Mouse (Mus musculus) CD4-positive, CD25-positive, alpha-beta regulatory T cell, adult 2 months (primary cell): ENCODE data around the gene Apob.
A peak's percentile ranks its signal among the peaks of the same experiment; 100 is the strongest.
"Not testable (repeated sequence)": the region's sequence is repeated elsewhere in the genome, so short reads cannot be mapped to it uniquely, and the experiment has no call there.

Source experiments
- DNase-seq: peaks from one replicate; pipeline ENCODE4 v3.0.0-alpha.2; 2012; ENCODE audit warnings: low read depth, low spot score

The Apob gene

DNA sequence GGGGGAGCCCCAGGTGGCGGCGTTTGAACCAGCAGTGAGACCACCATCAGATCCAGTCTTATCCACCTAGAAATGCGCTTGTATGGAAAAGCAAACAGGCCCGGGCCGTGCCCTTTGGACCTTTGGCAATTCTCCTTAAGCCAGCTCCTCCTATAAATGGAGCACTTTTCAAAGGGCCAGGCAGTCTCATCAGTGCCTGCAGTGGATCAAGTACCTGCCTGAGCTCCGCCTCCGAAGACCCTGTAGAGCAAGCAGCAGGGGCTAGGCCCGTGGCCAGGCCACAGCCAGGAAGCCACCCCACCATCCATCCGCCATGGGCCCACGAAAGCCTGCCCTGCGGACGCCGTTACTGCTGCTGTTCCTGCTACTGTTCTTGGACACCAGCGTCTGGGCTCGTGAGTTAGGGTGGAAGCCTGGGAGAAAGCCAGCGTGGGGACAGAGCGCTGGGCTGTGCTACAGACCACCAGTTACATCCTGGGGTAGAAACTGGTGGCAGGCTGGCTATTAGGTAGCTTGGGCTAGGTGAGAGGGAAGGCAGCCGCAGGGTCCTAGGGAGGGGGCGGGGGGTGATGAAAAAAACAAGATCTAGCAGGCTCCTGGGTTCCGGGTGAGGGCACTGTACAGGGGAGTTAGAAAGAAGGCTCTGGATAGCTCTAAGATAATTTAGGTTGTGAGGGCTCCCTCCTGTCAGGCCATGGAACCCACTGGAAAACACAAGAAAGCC, at the start of gene Apob:
Gene Apob, plus strand, starts transcription at position 183 of the 724 bp plus-strand sequence.
- no peak for DNase-seq

GRCm38 (mm10) chr12:7932405-7932920, 45.0 kb upstream of the Apob start:
- no peak for DNase-seq

- DNase-seq: no peak
These were observed 27.2 kb upstream of the Apob start for GRCm38 (mm10) chr12:7950098-7950745.

- no peak for DNase-seq
These were observed 18.6 kb upstream of the Apob start for GRCm38 (mm10) chr12:7958851-7959250.

- DNase-seq: no peak
These were observed 18.0 kb upstream of the Apob start for GRCm38 (mm10) chr12:7959310-7959918.

DNA sequence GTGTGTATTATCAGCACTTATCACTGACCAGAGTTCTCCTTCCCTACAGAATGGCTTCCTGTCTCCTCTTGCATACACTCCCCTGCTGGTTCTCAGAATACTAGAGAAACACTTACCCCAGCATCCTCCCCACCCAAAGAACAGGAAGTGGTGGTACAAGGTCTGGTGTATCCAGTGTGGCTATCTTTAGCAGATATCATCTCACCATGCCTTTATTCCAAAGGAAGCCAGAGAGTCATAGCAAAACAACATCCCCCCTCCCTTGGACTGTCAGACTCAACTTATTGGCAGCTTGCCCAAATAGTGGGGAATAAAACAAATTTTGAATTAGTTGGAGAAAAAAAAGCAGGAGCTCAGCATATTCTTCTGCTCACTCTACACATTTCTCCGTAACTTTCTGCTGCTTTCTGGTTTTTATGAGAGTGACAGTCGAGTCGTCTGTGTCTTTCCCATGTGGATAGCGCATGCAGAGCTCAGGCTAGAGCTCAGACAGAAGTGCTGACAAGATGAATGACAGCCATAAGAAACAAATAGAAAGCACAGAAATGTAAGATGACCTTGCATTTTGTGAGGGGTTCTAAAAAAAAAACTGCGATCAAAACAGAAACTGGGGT, 15.0 kb upstream of the Apob start:
- no peak for DNase-seq

GRCm38 (mm10) chr12:7967221-7967620, 10.2 kb upstream of the Apob start:
- DNase-seq: no peak

- DNase-seq: no peak
These were observed 7.1 kb upstream of the Apob start for GRCm38 (mm10) chr12:7970301-7970700.

- no peak for DNase-seq
These were observed 6.6 kb upstream of the Apob start for GRCm38 (mm10) chr12:7970817-7971216.

- no peak for DNase-seq
These were observed 5.7 kb upstream of the Apob start for GRCm38 (mm10) chr12:7971736-7972135.

GRCm38 (mm10) chr12:7973773-7974322, 3.6 kb upstream of the Apob start:
- no peak for DNase-seq

- peak; percentile 28 for DNase-seq
These were observed 889 bp downstream of the Apob start for GRCm38 (mm10) chr12:7978190-7978884.

- DNase-seq: no peak
These were observed 7.0 kb downstream of the Apob start for GRCm38 (mm10) chr12:7984411-7984810.

DNA sequence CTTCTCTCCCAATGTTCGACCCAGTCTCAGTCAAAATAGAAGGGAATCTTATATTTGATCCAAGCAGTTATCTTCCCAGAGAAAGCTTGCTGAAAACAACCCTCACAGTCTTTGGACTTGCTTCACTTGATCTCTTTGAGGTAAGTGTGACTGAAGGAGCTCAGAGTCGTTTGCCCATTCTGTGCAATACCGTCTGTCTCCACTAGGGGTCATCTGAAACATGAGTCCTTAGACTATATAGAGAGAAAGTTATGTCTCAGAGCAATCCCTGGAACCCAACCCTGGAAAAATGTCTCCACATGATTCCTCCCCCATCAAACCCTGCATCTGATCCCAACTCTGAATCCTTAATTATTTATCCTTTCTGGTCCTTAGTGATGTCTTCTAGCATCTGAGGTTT, 13.4 kb downstream of the Apob start:
- DNase-seq: peak; percentile 64

DNA sequence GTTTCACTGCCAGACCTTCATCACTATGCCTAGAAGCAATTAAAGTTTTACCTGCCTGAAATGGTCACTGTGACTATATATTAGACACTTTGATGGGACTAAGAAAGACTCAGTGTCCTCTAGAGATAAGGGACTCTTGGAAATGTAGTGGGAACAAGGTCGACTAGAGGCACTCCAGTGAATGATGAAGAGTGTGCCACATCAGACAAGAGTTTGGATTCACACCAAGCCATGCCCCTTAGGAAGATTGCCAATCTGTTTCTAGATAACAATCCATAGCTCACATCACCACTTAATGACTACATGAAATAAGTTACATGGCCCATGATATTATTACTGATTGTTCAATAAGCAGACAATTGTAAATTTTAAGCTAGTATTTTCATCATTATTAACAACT, 14.1 kb downstream of the Apob start:
- DNase-seq: no peak

GRCm38 (mm10) chr12:8020931-8021330, 43.5 kb downstream of the Apob start:
- no peak for DNase-seq

DNA sequence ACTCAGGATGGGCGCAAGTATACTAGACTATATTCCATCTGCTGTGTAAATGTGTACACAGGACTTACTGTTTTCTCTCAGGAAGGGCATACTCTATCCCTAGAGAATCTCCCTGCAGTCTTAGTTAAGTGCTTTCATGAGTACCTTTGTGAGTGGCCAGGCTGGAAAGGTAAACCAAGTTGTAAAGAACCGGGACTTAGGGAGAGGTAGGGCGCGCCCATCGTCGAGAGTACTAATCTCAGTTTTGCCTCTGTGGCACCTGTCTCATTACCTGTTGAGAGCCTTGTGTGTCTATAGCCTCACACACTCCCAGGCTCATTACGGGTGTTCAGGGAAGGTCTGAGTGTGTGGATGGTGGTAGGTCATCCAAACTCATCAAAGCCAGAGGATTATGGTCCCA, 52.1 kb downstream of the Apob start:
- DNase-seq: no peak

DNA sequence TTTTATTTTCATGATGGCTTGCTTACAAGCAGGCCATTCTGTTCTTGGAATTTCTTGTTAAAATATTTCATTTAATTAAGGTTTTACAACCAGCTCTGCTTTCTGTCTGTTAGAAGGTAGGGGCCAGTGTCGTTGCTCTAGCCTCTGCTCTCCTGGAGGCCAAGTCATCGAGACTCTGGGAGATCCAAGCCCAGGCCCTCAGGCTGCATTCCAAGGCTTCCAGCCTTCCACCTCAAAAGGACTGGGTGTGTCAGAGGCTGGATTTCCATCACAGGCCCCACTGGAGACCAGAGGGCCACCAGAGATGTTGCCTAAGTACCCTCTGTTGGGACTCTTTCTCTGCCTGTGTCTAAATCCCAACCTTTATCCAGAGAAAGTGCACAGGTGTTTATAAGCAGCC, 52.6 kb downstream of the Apob start:
- no peak for DNase-seq

- not testable (repeated sequence) for DNase-seq
These were observed 53.7 kb downstream of the Apob start for GRCm38 (mm10) chr12:8031169-8031568.

GRCm38 (mm10) chr12:8031595-8032358, 54.3 kb downstream of the Apob start:
- no peak for DNase-seq

DNA sequence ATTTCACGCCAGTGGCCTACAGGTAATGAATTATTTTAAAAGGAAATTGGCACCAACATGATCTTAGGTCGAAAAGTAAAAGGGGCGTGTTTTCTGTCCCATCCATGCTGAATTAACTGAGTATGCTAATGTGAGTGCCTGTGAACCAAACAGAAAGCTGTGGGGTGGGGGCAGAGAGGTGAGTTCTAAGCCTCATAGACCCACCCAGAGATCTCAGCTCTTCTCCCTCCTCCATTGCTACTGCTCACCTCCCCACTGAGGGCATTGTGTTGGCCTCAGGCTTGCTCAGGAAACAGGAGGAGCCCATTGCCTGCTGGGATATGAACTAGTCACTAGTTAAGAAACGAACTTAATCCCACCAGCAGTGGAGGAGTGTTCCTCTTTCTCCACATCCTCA, 54.9 kb downstream of the Apob start:
- no peak for DNase-seq
